Mouse (Mus musculus): ENCODE data around the gene Spg20.

DNA sequence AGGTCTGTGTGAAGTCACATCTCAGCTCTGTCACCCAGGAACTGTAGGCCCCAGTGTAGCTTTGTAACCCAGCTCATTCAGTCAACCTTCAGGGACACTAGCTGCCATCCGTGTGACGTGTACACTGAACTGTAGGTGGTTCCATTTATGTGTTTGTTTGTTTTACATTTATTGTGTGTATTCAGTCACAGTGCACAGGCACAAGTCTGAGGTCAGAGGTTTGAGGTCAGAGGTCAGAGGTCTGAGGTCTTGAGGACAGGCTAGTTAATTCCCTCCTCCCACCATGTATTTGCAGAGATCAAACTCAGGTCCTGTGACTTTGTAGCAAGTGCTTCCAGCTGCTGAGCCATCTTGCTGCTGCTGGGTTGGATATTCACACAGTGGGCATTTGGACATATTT, 29.5 kb downstream of the Spg20 start:
- TF ChIP-seq CTCF (IDR thresholded peaks at IDR 0.05) (no peak), EP300 (IDR thresholded peaks at IDR 0.05) (no peak)
